Mouse (Mus musculus): ENCODE results near the gene Tspan12.

DNA sequence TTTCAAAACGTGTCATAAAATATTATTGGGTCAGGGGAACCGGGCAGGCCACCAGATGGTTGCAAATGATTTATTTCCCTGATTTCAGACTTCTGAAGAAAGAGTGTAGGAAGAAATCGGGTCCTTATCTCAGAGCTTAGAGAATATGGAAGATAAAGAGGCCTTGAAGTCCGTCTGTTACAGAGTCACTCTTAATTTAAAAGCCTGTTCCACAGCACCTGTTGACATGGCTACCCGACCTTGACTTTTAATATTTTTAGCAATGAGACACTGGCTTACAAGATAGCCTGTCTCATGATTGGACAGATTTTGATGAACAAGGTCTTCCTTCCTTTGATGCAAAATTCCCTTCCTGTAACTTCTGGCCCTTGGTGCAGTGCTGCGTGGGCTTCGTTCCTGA, 61.0 kb downstream of the Tspan12 start:
- TF ChIP-seq CTCF (IDR thresholded peaks at IDR 0.05; ENCODE audit: control insufficient read depth, insufficient read depth, insufficient read length) (no peak), USF1 (IDR thresholded peaks at IDR 0.05; ENCODE audit: low read depth) (no peak)

All from C2C12 (cell line).